Mouse (Mus musculus): ENCODE data around the gene Ccn5. TPM values are rescaled to one million over a fixed set of nuclear protein-coding genes. Genes with fewer than 3 reads are reported as not detected.
A peak's percentile ranks its signal among the peaks of the same experiment; 100 is the strongest.

Ccn5 gene
- polyA plus RNA-seq, 1 experiment from 2014 or later: 0.21 TPM

DNA sequence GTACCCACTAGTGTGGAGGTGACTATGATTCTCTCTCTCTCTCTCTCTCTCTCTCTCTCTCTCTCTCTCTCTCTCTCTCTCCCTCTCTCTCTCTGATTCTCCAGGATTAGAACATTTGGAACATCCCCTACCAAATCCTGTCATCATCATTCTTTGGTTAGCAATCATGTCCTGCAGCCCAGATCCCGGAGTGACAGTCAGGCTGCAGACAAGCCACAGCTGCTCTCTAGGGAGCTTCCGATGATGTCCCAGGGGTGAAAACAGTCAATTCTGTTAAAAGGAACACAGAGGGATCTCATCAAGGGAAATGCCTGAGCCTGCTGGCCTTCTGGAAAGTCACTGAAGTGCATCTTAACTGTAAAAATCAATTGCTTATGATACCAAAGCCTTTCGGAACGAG is 21.4 kb downstream of the Ccn5 start:
- H3K4me3 ChIP-seq (ENCODE audit: low read depth, low read length): no peak overlapping the region
- no peaks in the 10 kb centered on the region for H3K4me1 ChIP-seq (replicated peaks; ENCODE audit: control insufficient read depth, insufficient read depth)
- ATAC-seq (ENCODE audit: low FRiP score, low TSS enrichment): no peak
- H3K27me3 ChIP-seq (ENCODE audit: control insufficient read depth, insufficient read depth, low read length): no peaks in the 10 kb centered on the region
- DNase-seq (ENCODE audit: low spot score): no peak
- WGBS: 53% methylated on average over 4 of the region's 4 CpGs
- H3K36me3 ChIP-seq (ENCODE audit: control insufficient read depth, insufficient read depth, low read length): no peaks in the 10 kb centered on the region
- no peak overlapping the region for H3K9ac ChIP-seq (ENCODE audit: low read length)
- TF ChIP-seq EP300 (optimal IDR thresholded peaks at IDR 0.05) (no peak), CTCF (IDR thresholded peaks at IDR 0.05; ENCODE audit: low read depth) (no peak)
- H3K27ac ChIP-seq (replicated peaks): no peak overlapping the region
- H3K4me2 ChIP-seq (replicated peaks; ENCODE audit: low read depth): no peak overlapping the region
- H3K9me3 ChIP-seq (ENCODE audit: control insufficient read depth, low read length): no peaks in the 10 kb centered on the region

DNA sequence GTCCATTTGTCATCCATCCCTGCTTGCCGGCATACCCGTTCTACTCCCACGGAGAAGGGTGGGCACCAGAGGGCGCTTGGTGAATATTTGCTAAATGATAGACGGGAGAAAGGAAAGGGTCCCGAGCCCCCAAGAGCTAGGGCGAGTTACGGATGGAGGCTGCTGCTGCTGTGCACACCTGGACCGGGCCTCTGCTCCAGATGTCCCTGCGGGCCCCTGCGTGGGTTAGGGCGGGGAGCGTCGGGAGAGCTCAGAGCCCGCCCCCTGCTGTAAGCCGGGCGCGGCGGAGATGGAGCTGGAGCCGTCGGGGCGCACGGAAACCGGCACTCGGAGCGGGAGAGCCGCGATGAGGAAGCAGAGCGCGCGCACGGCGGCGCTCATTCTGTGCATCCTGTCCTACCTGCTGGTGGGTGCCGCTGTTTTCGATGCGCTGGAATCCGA is 32.8 kb downstream of the Ccn5 start, which contains the start of gene Kcnk15:
Gene Kcnk15 (plus strand): TSS at position 191 of the 441 bp plus-strand sequence.
- peaks cover 11% of the 10 kb centered on the region for H3K27me3 ChIP-seq (ENCODE audit: control insufficient read depth, insufficient read depth, low read length)
- no peaks in the 10 kb centered on the region for H3K9me3 ChIP-seq (ENCODE audit: control insufficient read depth, low read length)
- H3K4me3 ChIP-seq (ENCODE audit: low read depth, low read length): peak within 1 kb of the TSS; percentile 13; the same call in 1 of the 2 replicates
- no peak within 1 kb of the TSS for H3K4me2 ChIP-seq (replicated peaks; ENCODE audit: low read depth)
- no peak for TF ChIP-seq EP300 (optimal IDR thresholded peaks at IDR 0.05)
- peak; percentile 44 for TF ChIP-seq CTCF (IDR thresholded peaks at IDR 0.05; ENCODE audit: low read depth)
- H3K27ac ChIP-seq (replicated peaks): no peak within 1 kb of the TSS
- no peaks in the 10 kb centered on the region for H3K4me1 ChIP-seq (replicated peaks; ENCODE audit: control insufficient read depth, insufficient read depth)
- ATAC-seq (ENCODE audit: low FRiP score, low TSS enrichment) (no peak), DNase-seq (ENCODE audit: low spot score) (no peak)
- H3K36me3 ChIP-seq (ENCODE audit: control insufficient read depth, insufficient read depth, low read length): no peaks in the 10 kb centered on the region
- 0% methylated on average over 37 of the region's 38 CpGs for WGBS
- no peak within 1 kb of the TSS for H3K9ac ChIP-seq (ENCODE audit: low read length)

DNA sequence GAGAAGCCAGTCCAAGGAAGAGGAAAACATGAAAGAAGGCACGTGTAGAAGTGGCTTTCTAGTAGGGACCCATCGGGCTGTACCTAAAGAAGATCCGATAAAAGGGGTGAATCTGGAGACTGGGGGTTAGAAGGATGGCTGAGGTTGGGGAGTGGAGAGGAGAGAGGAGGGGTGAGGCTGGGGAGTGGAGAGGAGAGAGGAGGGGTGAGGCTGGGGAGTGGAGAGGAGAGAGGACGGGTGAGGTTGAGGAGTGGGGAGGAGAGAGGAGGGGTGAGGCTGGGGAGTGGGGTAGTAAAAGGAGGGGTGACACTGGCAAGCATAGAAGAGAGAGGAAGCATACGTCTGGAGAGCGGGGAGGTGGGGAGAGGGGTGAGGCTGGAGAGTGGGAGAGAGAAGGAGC is 36.6 kb downstream of the Ccn5 start:
- H3K9ac ChIP-seq (ENCODE audit: low read length): no peak overlapping the region
- DNase-seq (ENCODE audit: low spot score): no peak
- ATAC-seq (ENCODE audit: low FRiP score, low TSS enrichment): peak; percentile 63

DNA sequence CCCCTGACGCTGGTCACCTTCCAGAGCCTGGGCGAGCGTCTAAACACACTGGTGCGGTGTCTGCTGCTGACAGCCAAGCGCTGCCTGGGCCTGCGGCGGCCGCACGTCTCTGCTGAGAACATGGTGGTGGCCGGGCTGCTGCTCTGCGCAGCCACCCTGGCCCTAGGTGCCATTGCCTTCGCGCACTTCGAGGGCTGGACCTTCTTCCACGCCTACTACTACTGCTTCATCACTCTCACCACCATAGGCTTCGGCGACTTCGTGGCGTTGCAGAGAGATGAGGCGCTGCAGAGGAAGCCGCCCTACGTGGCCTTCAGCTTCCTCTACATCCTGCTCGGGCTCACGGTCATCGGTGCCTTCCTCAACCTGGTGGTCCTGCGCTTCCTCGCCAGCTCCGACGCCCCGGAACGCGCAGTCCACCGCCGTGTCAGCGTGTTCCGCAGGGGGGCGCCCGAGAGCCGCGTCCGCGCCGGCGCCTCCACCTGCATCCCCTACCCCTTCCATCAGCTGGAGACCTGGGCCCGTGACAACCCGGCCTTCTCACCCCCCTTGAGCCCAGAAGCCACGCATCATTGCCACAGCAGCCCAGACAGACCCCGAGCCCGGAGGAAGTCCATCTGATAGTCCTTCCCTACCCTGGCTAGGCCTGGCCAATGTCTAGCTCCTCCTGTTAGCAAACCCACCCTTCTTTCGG is 37.7 kb downstream of the Ccn5 start:
- no peaks in the 10 kb centered on the region for H3K4me1 ChIP-seq (replicated peaks; ENCODE audit: control insufficient read depth, insufficient read depth)
- H3K4me3 ChIP-seq (ENCODE audit: low read depth, low read length): no peak overlapping the region
- 0 out of 2 replicates have a peak overlapping the region, but pooled peaks have one; percentile 20 for H3K4me2 ChIP-seq (replicated peaks; ENCODE audit: low read depth)
- peaks cover 9% of the 10 kb centered on the region for H3K27me3 ChIP-seq (ENCODE audit: control insufficient read depth, insufficient read depth, low read length)
- ATAC-seq (ENCODE audit: low FRiP score, low TSS enrichment) (peak; percentile 15; the same call in 1 of the 2 replicates), DNase-seq (ENCODE audit: low spot score) (peak; percentile 32)
- H3K36me3 ChIP-seq (ENCODE audit: control insufficient read depth, insufficient read depth, low read length): no peaks in the 10 kb centered on the region
- H3K9me3 ChIP-seq (ENCODE audit: control insufficient read depth, low read length): no peaks in the 10 kb centered on the region
- peak; percentile 79 for TF ChIP-seq CTCF (IDR thresholded peaks at IDR 0.05; ENCODE audit: low read depth)
- no peak for TF ChIP-seq EP300 (optimal IDR thresholded peaks at IDR 0.05)
- no peak overlapping the region for H3K9ac ChIP-seq (ENCODE audit: low read length)
- WGBS: 14% methylated on average over 46 of the region's 50 CpGs
- no peak overlapping the region for H3K27ac ChIP-seq (replicated peaks)

More for the DNA sequence above, 36.6 kb downstream of the Ccn5 start:
- H3K36me3 ChIP-seq (ENCODE audit: control insufficient read depth, insufficient read depth, low read length): no peaks in the 10 kb centered on the region
- 73% methylated on average over 6 of the region's 6 CpGs for WGBS
- H3K4me1 ChIP-seq (replicated peaks; ENCODE audit: control insufficient read depth, insufficient read depth): no peaks in the 10 kb centered on the region
- no peak overlapping the region for H3K27ac ChIP-seq (replicated peaks)
- no peak overlapping the region for H3K4me2 ChIP-seq (replicated peaks; ENCODE audit: low read depth)
- H3K9me3 ChIP-seq (ENCODE audit: control insufficient read depth, low read length): no peaks in the 10 kb centered on the region
- TF ChIP-seq CTCF (IDR thresholded peaks at IDR 0.05; ENCODE audit: low read depth) (no peak), EP300 (optimal IDR thresholded peaks at IDR 0.05) (no peak)
- H3K4me3 ChIP-seq (ENCODE audit: low read depth, low read length): no peak overlapping the region
- peaks cover 11% of the 10 kb centered on the region for H3K27me3 ChIP-seq (ENCODE audit: control insufficient read depth, insufficient read depth, low read length)

DNA sequence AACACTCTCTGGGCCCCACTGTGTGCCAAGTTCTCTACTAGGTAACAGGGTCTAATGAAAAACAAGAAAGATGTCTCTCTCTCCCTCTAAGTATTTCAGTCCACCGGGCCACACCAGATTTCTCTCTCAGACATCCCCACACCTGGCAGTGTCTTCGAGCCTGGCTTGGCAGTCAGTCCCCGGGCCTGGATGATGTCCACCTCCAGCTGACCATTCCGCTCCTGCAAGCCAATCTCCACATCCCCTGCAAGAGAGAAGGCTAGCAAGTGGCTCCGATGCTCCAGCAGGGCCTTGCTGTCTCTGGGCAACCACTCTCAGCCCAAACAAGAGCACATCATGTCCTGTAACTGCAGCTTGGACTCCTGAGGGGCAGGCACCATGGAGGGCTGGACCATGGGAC is 44.6 kb downstream of the Ccn5 start:
- DNase-seq (ENCODE audit: low spot score) (no peak), ATAC-seq (ENCODE audit: low FRiP score, low TSS enrichment) (no peak)
- Histone ChIP-seq H3K4me1 (replicated peaks; ENCODE audit: control insufficient read depth, insufficient read depth) (no peaks in the 10 kb centered on the region), H3K4me2 (replicated peaks; ENCODE audit: low read depth) (no peak overlapping the region), H3K9me3 (ENCODE audit: control insufficient read depth, low read length) (no peaks in the 10 kb centered on the region), H3K27ac (replicated peaks) (no peak overlapping the region), H3K4me3 (ENCODE audit: low read depth, low read length) (no peak overlapping the region), H3K9ac (ENCODE audit: low read length) (no peak overlapping the region), H3K27me3 (ENCODE audit: control insufficient read depth, insufficient read depth, low read length) (no peaks in the 10 kb centered on the region), H3K36me3 (ENCODE audit: control insufficient read depth, insufficient read depth, low read length) (no peaks in the 10 kb centered on the region)
- WGBS: 92% methylated on average over 5 of the region's 5 CpGs
- TF ChIP-seq EP300 (optimal IDR thresholded peaks at IDR 0.05) (no peak), CTCF (IDR thresholded peaks at IDR 0.05; ENCODE audit: low read depth) (no peak)

DNA sequence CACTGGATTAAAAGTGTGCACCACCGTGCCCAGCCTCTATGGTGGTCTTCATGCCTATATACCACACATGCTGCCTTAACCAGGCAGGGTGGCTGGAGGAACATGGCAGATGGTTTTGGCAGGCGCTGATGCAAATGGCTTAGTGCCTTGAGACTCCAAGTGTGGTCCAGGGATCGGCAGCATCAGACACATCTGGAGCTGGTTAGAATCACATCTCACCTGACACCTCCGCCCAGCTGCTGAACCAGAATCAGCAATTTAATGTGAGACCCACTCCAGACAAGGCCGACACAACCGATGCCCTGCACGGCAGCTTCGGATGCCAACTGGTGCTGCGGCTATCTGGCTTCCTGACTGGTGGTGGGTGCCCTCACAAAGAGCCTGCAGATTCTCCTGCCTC is 45.4 kb downstream of the Ccn5 start:
- no peaks in the 10 kb centered on the region for H3K27me3 ChIP-seq (ENCODE audit: control insufficient read depth, insufficient read depth, low read length)
- H3K36me3 ChIP-seq (ENCODE audit: control insufficient read depth, insufficient read depth, low read length): no peaks in the 10 kb centered on the region
- TF ChIP-seq CTCF (IDR thresholded peaks at IDR 0.05; ENCODE audit: low read depth) (no peak), EP300 (optimal IDR thresholded peaks at IDR 0.05) (no peak)
- no peak overlapping the region for H3K4me3 ChIP-seq (ENCODE audit: low read depth, low read length)
- no peak overlapping the region for H3K4me2 ChIP-seq (replicated peaks; ENCODE audit: low read depth)
- no peak overlapping the region for H3K27ac ChIP-seq (replicated peaks)
- H3K9ac ChIP-seq (ENCODE audit: low read length): no peak overlapping the region
- DNase-seq (ENCODE audit: low spot score) (no peak), ATAC-seq (ENCODE audit: low FRiP score, low TSS enrichment) (no peak)
- no peaks in the 10 kb centered on the region for H3K9me3 ChIP-seq (ENCODE audit: control insufficient read depth, low read length)
- WGBS: 87% methylated on average over 9 of the region's 9 CpGs
- H3K4me1 ChIP-seq (replicated peaks; ENCODE audit: control insufficient read depth, insufficient read depth): no peaks in the 10 kb centered on the region

Measured in stomach, postnatal 0 days (tissue).